Mouse (Mus musculus) megakaryocyte, embryonic 14.5 days (primary cell): ENCODE data around the gene Ptges.

ENCODE experiments used
- FLI1 ChIP-seq: IDR thresholded peaks from 2 replicates; pipeline ENCODE4 v1.6.1; 2012; ENCODE audit warnings: low read length, inconsistent platforms, mixed read lengths
- GATA1 ChIP-seq: IDR thresholded peaks from 3 replicates; pipeline ENCODE4 v1.6.1; 2012; ENCODE audit warnings: mixed read lengths, low read length, inconsistent platforms, borderline replicate concordance

GRCm38 (mm10) chr2:30848184-30848583 is 81.5 kb downstream of the Ptges start:
- TF ChIP-seq GATA1 = no peak
- TF ChIP-seq FLI1 = no peak
